Mouse (Mus musculus) olfactory bulb, adult 2 months (tissue): Measurements from ENCODE around the gene Gldn. TPM values are rescaled to one million over a fixed set of nuclear protein-coding genes. Genes with fewer than 3 reads are reported as not detected.

Source experiments
- H3K27ac ChIP-seq: fragments of 200-500 bp; 2 replicates; pipeline ENCODE4 v1.5.1; 2012; ENCODE audit warnings: low read depth, low read length; ENCODE audit not compliant: insufficient read depth
- H3K4me1 ChIP-seq: fragments of 200-500 bp; 2 replicates; pipeline ENCODE4 v1.6.1; 2012; ENCODE audit warnings: low read length; ENCODE audit not compliant: control insufficient read depth, insufficient read depth
- H3K4me3 ChIP-seq: fragments of 200-500 bp; 2 replicates; pipeline ENCODE4 v1.5.1; 2012; ENCODE audit warnings: mild to moderate bottlenecking, low read depth, low read length, moderate library complexity; ENCODE audit not compliant: insufficient read depth
- CTCF ChIP-seq: fragments of 200-500 bp; IDR thresholded peaks from 2 replicates; pipeline ENCODE4 v1.5.1; 2012; ENCODE audit warnings: low read depth, mild to moderate bottlenecking, low read length, moderate library complexity; ENCODE audit not compliant: insufficient read depth
- POLR2A ChIP-seq: fragments of 200-500 bp; IDR thresholded peaks from 2 replicates; pipeline ENCODE4 v1.6.1; 2012; ENCODE audit warnings: mild to moderate bottlenecking, low read depth, low read length, moderate library complexity; ENCODE audit not compliant: insufficient read depth
- WGBS: fragments of 180-500 bp; shearing (Covaris S2); methylation state at CpG from one replicate; pipeline ENCODE4 v1.1.7; 2018; 5-methylcytosine and 5-hydroxymethylcytosine counted together
- polyA plus RNA-seq: library from polyadenylated mRNA; stranded (reverse); fragments of >200 nt; gene quantifications from 2 replicates; pipeline ENCODE4 v1.2.4, GENCODE M21; 2012; ENCODE audit warnings: low replicate concordance; ENCODE audit not compliant: missing spikeins, insufficient read depth, insufficient read length

The Gldn gene
- not detected in 2 replicates for polyA plus RNA-seq

GRCm38 (mm10) chr9:54286331-54286987 lies at the start of gene Gldn:
TSS of gene Gldn (plus strand) at chr9:54286486.
- WGBS: 3% methylated on average over 61 of the region's 61 CpGs
- TF ChIP-seq CTCF: no peak
- TF ChIP-seq POLR2A: no peak
- H3K4me1 ChIP-seq: peaks cover 9% of the 10 kb centered on the region; the same call in 1 of the 2 replicates
- H3K27ac ChIP-seq: no peak within 1 kb of the TSS
- H3K4me3 ChIP-seq: peak within 1 kb of the TSS; percentile 52

- 66% methylated on average over 3 of the region's 3 CpGs for WGBS
- H3K4me3 ChIP-seq: no peak overlapping the region
- TF ChIP-seq POLR2A: no peak
- no peak for TF ChIP-seq CTCF
- H3K27ac ChIP-seq: no peak overlapping the region
- H3K4me1 ChIP-seq: no peaks in the 10 kb centered on the region
Observed at GRCm38 (mm10) chr9:54244869-54245665, 41.2 kb upstream of the Gldn start.

DNA sequence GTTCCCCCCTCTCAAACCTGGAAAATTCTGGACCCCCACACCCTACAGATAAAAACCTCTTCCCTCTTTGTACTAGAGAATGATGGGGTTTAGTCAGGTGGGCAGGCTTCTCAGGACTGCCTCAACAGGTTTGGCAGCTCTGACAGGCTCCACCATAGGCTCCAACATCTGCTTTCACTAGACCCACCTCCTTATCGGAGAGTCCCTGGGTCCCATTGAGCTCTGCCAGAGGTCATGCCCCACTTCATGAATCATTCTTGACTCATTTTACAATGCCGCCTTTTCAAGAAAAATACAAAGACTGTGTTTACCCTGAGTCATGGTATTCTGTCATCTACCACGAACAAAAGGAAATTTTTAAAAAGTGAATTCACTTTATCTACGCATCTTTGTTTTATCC lies 21.5 kb upstream of the Gldn start:
- TF ChIP-seq CTCF: no peak
- no peak for TF ChIP-seq POLR2A
- Histone ChIP-seq H3K27ac (no peak overlapping the region), H3K4me1 (no peaks in the 10 kb centered on the region), H3K4me3 (no peak overlapping the region)
- 72% methylated on average over 4 of the region's 4 CpGs for WGBS

DNA sequence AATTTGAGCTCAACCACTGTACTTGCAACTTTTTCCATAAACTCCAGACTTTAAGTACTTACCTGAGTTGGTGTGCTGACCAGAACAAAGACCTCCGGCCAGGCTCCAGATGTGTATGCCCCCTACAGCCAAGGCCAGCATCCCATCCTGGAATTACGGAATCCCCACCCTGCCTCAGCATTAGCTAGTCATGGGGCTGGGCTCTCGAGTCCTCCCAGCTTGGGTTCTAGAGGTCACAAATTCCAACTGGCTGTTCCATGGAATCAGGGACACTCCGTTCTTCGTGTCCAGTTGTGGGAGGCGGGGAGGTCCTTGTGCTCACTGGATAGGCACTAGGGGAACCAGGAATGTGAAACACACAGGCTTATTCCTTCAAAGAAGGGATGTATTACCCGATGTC lies 18.3 kb upstream of the Gldn start, which contains the start of gene Cyp19a1:
Gene Cyp19a1, minus strand, starts transcription at position 101 of the 400 bp plus-strand sequence.
- H3K4me1 ChIP-seq: no peaks in the 10 kb centered on the region
- no peak within 1 kb of the TSS for H3K27ac ChIP-seq
- WGBS: 90% methylated on average over 7 of the region's 7 CpGs
- no peak within 1 kb of the TSS for H3K4me3 ChIP-seq
- no peak for TF ChIP-seq CTCF

GRCm38 (mm10) chr9:54269987-54270386 lies 16.3 kb upstream of the Gldn start:
- Histone ChIP-seq H3K27ac (no peak overlapping the region), H3K4me3 (no peak overlapping the region), H3K4me1 (no peaks in the 10 kb centered on the region)
- 84% methylated on average over 6 of the region's 6 CpGs for WGBS
- TF ChIP-seq CTCF (no peak), POLR2A (no peak)

GRCm38 (mm10) chr9:54270889-54271288 lies 15.4 kb upstream of the Gldn start:
- WGBS: 58% methylated on average over 5 of the region's 5 CpGs
- Histone ChIP-seq H3K4me3 (no peak overlapping the region), H3K27ac (no peak overlapping the region), H3K4me1 (no peaks in the 10 kb centered on the region)
- TF ChIP-seq CTCF (no peak), POLR2A (no peak)

DNA sequence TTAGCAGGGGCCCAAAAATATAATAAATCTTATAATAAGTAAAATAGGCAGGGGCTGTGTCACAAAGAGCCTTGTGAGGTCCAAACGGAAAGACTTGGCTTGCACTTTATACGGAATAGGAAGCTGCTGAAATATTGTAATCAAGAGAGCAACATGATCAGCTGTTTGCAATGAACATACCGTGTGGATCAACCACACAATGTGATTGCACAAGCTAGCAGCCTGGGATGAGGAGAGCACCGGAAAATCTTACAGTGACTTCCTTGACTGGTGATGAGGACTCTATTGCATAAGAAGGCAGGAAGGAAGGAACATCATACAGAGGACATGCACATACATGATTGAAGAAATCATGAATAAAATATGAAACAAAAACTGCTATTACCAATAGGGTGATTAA lies 11.0 kb upstream of the Gldn start:
- no peak overlapping the region for H3K27ac ChIP-seq
- H3K4me1 ChIP-seq: no peaks in the 10 kb centered on the region
- TF ChIP-seq CTCF (no peak), POLR2A (no peak)
- no peak overlapping the region for H3K4me3 ChIP-seq
- WGBS: 92% methylated on average over 4 of the region's 4 CpGs

- WGBS: 73% methylated on average over 12 of the region's 12 CpGs
- Histone ChIP-seq H3K27ac (no peak overlapping the region), H3K4me3 (no peak overlapping the region), H3K4me1 (no peaks in the 10 kb centered on the region)
- no peak for TF ChIP-seq POLR2A
Observed at GRCm38 (mm10) chr9:54279046-54279589, 7.2 kb upstream of the Gldn start.

DNA sequence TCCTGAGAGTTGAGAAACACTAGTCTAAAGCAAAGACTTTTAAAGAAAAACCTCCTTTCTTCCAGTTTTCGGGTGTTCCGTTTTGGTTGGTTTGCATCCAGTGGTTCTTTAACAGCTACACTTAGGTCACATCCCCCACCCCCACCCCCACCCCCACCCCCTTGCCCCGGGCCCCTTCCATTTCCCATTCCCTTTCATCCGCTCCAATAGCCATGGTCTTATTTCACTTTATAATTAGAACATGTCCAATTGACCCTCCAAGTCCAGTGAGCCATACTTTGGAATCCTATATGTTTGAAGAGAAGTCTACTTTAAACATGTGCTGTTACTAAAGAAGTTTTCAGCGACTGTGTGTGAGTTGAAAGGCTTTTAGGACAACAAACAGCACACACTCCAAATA lies 1.5 kb downstream of the Gldn start:
- WGBS: 45% methylated on average over 5 of the region's 5 CpGs

More for the DNA sequence above, 1.5 kb downstream of the Gldn start:
- H3K4me3 ChIP-seq: no peak overlapping the region
- H3K4me1 ChIP-seq: peaks cover 9% of the 10 kb centered on the region; the same call in 1 of the 2 replicates
- no peak overlapping the region for H3K27ac ChIP-seq
- no peak for TF ChIP-seq POLR2A
- no peak for TF ChIP-seq CTCF
